Mouse (Mus musculus) heart, postnatal 4 days (tissue): ENCODE results near the gene Nup214. TPM values are rescaled to one million over a fixed set of nuclear protein-coding genes. Genes with fewer than 3 reads are reported as not detected.

ENCODE experiments used
- microRNA-seq, 2 experiments: library from miRNA; unstranded; fragments of <30 nt; microRNA quantifications; one replicate each; pipeline ENCODE4 v1.2.0; 2021 to 2022
- total RNA-seq, 2 experiments: library from RNA; stranded (reverse); gene quantifications; 2 replicates each; pipeline ENCODE4 v1.2.3; 2021

Gene Nup214
- total RNA-seq, 2 experiments from 2014 or later: 50.4 to 51.1 TPM

Small RNAs within 50 kb of the gene (microRNA-seq; reads per million reads assigned to microRNA genes)
- 1.0 to 2.2 reads per million in 2 experiments for gene Mir7674

Other genes with a start within 250 kb of the Nup214 start
- gene Qrfp, start 163.9 kb upstream of the Nup214 start, total RNA-seq: not detected
- gene Fibcd1, start 128.4 kb upstream of the Nup214 start, total RNA-seq: not detected
- gene Lamc3, start 87.1 kb upstream of the Nup214 start, total RNA-seq: under 1 TPM; 0.62 to 0.95 TPM
- gene Aif1l, start 24.3 kb upstream of the Nup214 start, total RNA-seq: 10 to 100 TPM; 21.1 to 24.0 TPM
- gene Fam78a, start 110.4 kb downstream of the Nup214 start, total RNA-seq: 10 to 100 TPM; 40.9 to 42.5 TPM
- 10 to 100 TPM; 15.7 to 20.5 TPM for gene Plpp7, start 121.1 kb downstream of the Nup214 start, total RNA-seq
- 100 to 1,000 TPM; 138 to 145 TPM for gene Prrc2b, start 176.6 kb downstream of the Nup214 start, total RNA-seq